Mouse (Mus musculus): ENCODE data around the gene Bicra. TPM values are rescaled to one million over a fixed set of nuclear protein-coding genes. Genes with fewer than 3 reads are reported as not detected.

Bicra gene
- total and polyA plus RNA-seq, 3 experiments: 0.81 to 14.1 TPM; not detected in 1

- Histone ChIP-seq H3K36me3 (ENCODE audit: control insufficient read depth in 1 of 2, insufficient read depth in 2 of 2, low read length in 2 of 2) (peaks cover 0 to 54% of the 10 kb centered on the region in 2 experiments; a peak in 2 of 4 replicates), H3K4me1 (ENCODE audit: control insufficient read depth in 1 of 2, insufficient read depth in 2 of 2, low read length in 2 of 2) (peaks cover 7 to 59% of the 10 kb centered on the region in 2 experiments)
Observed at GRCm38 (mm10) chr7:15950008-15950407, 97.7 kb downstream of the Bicra start.

GRCm38 (mm10) chr7:15949216-15949790 is 98.4 kb downstream of the Bicra start:
- peak; percentile 54 for DNase-seq (ENCODE audit: low read depth, low spot score)
- Histone ChIP-seq H3K4me1 (ENCODE audit: control insufficient read depth in 1 of 2, insufficient read depth in 2 of 2, low read length in 2 of 2) (peaks cover 7 to 57% of the 10 kb centered on the region in 2 experiments), H3K36me3 (ENCODE audit: control insufficient read depth in 1 of 2, insufficient read depth in 2 of 2, low read length in 2 of 2) (peaks cover 0 to 60% of the 10 kb centered on the region in 2 experiments; a peak in 2 of 4 replicates), H3K4me3 (ENCODE audit: control insufficient read depth in 1 of 2, insufficient read depth in 1 of 2, low read depth in 2 of 2, low read length in 2 of 2) (peak overlapping the region in 1 of 2 experiments; percentile 17; a peak in 1 of 4 replicates), H3K27me3 (ENCODE audit: control insufficient read depth in 1 of 2, insufficient read depth in 2 of 2, low read length in 2 of 2) (no peaks in the 10 kb centered on the region), H3K9me3 (replicated peaks; ENCODE audit: insufficient read depth, low read length) (no peaks in the 10 kb centered on the region), H3K9ac (ENCODE audit: control insufficient read depth, low read depth, low read length, poor library complexity, severe bottlenecking) (peak overlapping the region; percentile 34; the same call in 1 of the 2 replicates), H3K79me2 (ENCODE audit: control insufficient read depth, insufficient read depth, low read length, poor library complexity) (peaks cover 15% of the 10 kb centered on the region), H3K27ac (ENCODE audit: control insufficient read depth, low read depth, low read length) (peak overlapping the region; percentile 16; the same call in 1 of the 2 replicates)
- TF ChIP-seq MEF2A (IDR thresholded peaks at IDR 0.05; ENCODE audit: extremely low read depth, insufficient replicate concordance, low read depth, low read length, poor library complexity, severe bottlenecking) (no peak), GABPA (IDR thresholded peaks at IDR 0.05; ENCODE audit: low read depth, low read length) (no peak), KAT2A (conservative IDR thresholded peaks at IDR 0.05; ENCODE audit: low read depth, low read length) (no peak), POLR2AphosphoS2 (IDR thresholded peaks at IDR 0.05; ENCODE audit: low read length) (no peak), MYB (IDR thresholded peaks at IDR 0.05; ENCODE audit: low read depth, low read length) (no peak), SIN3A (IDR thresholded peaks at IDR 0.05; ENCODE audit: low read length) (no peak), TAL1 (IDR thresholded peaks at IDR 0.05; ENCODE audit: low read length) (no peak), ZNF384 (IDR thresholded peaks at IDR 0.05; ENCODE audit: low read depth, low read length) (no peak), SMC3 (IDR thresholded peaks at IDR 0.05; ENCODE audit: low read depth, low read length) (no peak), TBP (IDR thresholded peaks at IDR 0.05; ENCODE audit: low read depth, low read length) (no peak), JUND (IDR thresholded peaks at IDR 0.05; ENCODE audit: low read depth, low read length) (no peak), TCF12 (IDR thresholded peaks at IDR 0.05; ENCODE audit: low read depth, low read length) (no peak), RAD21 (IDR thresholded peaks at IDR 0.05; ENCODE audit: low read depth, low read length) (no peak), MAFK (IDR thresholded peaks at IDR 0.05; ENCODE audit: borderline replicate concordance, low read depth, low read length) (peak; percentile 59; the same call in 1 of the 2 replicates), EP300 (IDR thresholded peaks at IDR 0.05; ENCODE audit: low read depth in 1 of 2, low read length in 2 of 2) (peak; percentile 18 to 62; a peak in 2 of 4 replicates), ELF1 (IDR thresholded peaks at IDR 0.05; ENCODE audit: low read depth, low read length) (no peak), ETS1 (IDR thresholded peaks at IDR 0.05; ENCODE audit: low read depth, low read length) (peak; percentile 42; the same call in 1 of the 2 replicates), CTCF (IDR thresholded peaks at IDR 0.05 in 2 of 3, conservative IDR thresholded peaks at IDR 0.05 in 1 of 3; ENCODE audit: control insufficient read depth in 1 of 3, insufficient read depth in 1 of 3, low read depth in 2 of 3, low read length in 3 of 3, poor library complexity in 1 of 3, severe bottlenecking in 1 of 3) (no peak), NRF1 (IDR thresholded peaks at IDR 0.05; ENCODE audit: insufficient read depth, low read depth, low read length, poor library complexity, severe bottlenecking) (no peak), POLR2A (IDR thresholded peaks at IDR 0.05; ENCODE audit: control insufficient read depth in 1 of 2, insufficient read depth in 1 of 2, low read depth in 1 of 2, low read length in 2 of 2, poor library complexity in 1 of 2) (no peak), CHD2 (IDR thresholded peaks at IDR 0.05; ENCODE audit: low read length) (no peak), E2F4 (IDR thresholded peaks at IDR 0.05; ENCODE audit: borderline replicate concordance, low read depth, low read length) (no peak), RCOR1 (IDR thresholded peaks at IDR 0.05; ENCODE audit: low read depth, low read length) (peak; percentile 99), UBTF (IDR thresholded peaks at IDR 0.05; ENCODE audit: borderline replicate concordance, insufficient read depth, low read depth, low read length) (no peak), MYC (IDR thresholded peaks at IDR 0.05; ENCODE audit: low read depth, low read length) (no peak), MAX (IDR thresholded peaks at IDR 0.05; ENCODE audit: low read length) (no peak), POLR2AphosphoS5 (IDR thresholded peaks at IDR 0.05; ENCODE audit: borderline replicate concordance, low read depth, low read length) (no peak), NELFE (IDR thresholded peaks at IDR 0.05; ENCODE audit: low read depth, low read length) (no peak), ZKSCAN1 (IDR thresholded peaks at IDR 0.05; ENCODE audit: low read depth, low read length) (no peak), ZMIZ1 (IDR thresholded peaks at IDR 0.05; ENCODE audit: low read depth, low read length) (no peak)

More at GRCm38 (mm10) chr7:15950008-15950407, 97.7 kb downstream of the Bicra start:
- Histone ChIP-seq H3K9me3 (replicated peaks; ENCODE audit: insufficient read depth, low read length) (no peaks in the 10 kb centered on the region), H3K79me2 (ENCODE audit: control insufficient read depth, insufficient read depth, low read length, poor library complexity) (peaks cover 9% of the 10 kb centered on the region), H3K27ac (ENCODE audit: control insufficient read depth, low read depth, low read length) (no peak overlapping the region), H3K27me3 (ENCODE audit: control insufficient read depth in 1 of 2, insufficient read depth in 2 of 2, low read length in 2 of 2) (no peaks in the 10 kb centered on the region), H3K9ac (ENCODE audit: control insufficient read depth, low read depth, low read length, poor library complexity, severe bottlenecking) (no peak overlapping the region), H3K4me3 (ENCODE audit: control insufficient read depth in 1 of 2, insufficient read depth in 1 of 2, low read depth in 2 of 2, low read length in 2 of 2) (no peak overlapping the region)
- TF ChIP-seq SIN3A (IDR thresholded peaks at IDR 0.05; ENCODE audit: low read length): no peak
- no peak for TF ChIP-seq ZMIZ1 (IDR thresholded peaks at IDR 0.05; ENCODE audit: low read depth, low read length)
- TF ChIP-seq MEF2A (IDR thresholded peaks at IDR 0.05; ENCODE audit: extremely low read depth, insufficient replicate concordance, low read depth, low read length, poor library complexity, severe bottlenecking): no peak
- DNase-seq (ENCODE audit: low read depth, low spot score): no peak

Measured in MEL (cell line).